Mouse (Mus musculus): Measurements from ENCODE around the gene Abcc8. TPM values are rescaled to one million over a fixed set of nuclear protein-coding genes. Genes with fewer than 3 reads are reported as not detected.
"Not testable (repeated sequence)": the region's sequence is repeated elsewhere in the genome, so short reads cannot be mapped to it uniquely, and the experiment has no call there.

Gene Abcc8
- total RNA-seq (2015; ENCODE audit: low replicate concordance) (not detected in 2 replicates), total RNA-seq (2017; ENCODE audit: low replicate concordance) (not detected in 2 replicates)

DNA sequence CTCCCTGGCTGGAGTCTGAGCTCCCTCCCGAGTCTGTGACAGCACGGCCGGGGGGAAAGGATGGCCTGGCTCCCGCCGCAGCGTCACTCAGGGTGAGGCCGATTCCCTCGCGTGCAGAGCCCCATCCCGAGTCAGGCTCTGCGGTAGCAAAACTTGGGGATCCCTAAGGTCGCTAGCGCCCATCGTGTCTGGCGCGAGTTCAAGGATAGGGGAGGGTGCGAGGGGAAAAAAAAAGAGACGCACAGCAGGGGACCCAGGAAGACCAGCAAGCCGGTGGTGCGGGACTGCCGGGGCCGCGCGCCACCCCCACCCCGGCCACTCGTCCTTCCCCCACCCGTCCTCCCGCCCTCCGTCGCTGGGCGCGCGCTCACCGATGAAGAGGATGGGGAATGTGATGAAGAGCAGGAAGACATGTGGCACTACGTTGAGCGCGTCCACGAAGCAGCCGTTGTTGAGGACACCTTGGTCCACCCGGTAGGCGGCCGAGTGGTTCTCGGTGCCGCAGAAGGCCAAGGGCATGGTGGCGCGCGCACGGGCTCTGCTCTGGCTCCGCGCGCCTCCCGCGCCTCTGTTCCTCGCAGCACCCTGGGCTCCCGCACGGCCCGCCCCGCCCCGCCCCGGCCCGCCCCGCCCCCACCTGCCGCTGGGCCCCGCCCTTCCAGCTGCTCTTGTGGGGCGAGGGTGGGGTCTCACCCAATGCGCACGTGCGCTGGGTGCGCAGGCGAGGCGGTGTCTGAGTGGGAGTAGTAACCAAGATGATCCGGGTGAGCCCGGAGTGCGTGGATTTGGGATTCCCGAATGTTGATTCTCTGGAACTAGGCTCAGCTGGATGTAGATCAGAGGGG, at the start of gene Abcc8:
Gene Abcc8 (minus strand): TSS at position 603 of the 845 bp plus-strand sequence.
- no peak for ATAC-seq (replicated peaks; ENCODE audit: low FRiP score, poor library complexity, severe bottlenecking)

DNA sequence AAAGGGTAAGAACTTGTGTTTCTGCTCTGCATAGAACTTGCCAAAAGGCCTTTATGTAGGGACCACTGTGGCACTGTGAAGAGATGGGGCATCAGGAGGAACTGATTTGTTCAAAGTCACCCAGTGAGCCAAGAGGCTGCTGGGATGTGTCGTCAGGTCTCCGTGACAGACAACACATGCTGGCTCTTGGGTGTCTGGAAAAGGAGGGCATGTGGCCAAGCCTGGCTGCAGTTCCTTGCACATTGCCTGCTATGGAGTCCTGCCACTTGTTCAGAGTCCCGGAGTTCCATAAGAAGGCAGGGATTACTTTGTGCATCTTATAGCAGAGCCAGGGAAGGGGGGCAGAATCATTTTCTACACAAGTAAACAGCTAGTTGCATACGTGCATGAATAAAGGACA, 47.1 kb upstream of the Abcc8 start:
- ATAC-seq (replicated peaks; ENCODE audit: low FRiP score, poor library complexity, severe bottlenecking): no peak

DNA sequence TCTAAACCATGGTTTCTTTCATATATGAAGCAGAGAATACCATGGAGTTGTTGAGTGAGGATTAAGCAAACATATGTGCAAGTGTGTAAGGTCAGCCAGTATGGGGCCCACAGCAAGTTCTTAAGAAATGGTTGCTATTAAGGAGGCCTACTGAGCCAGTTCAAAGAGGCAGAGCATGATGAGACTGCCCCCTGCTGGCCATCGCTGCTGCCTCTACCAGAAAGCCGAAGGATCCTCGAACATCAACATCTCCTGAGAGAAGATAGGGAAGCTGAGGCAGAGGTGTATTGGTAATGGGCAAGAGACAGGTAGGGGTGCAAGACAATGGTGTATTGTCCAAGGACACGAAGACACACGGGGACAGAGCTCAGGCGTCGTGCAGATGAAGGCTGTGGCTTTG, 46.4 kb upstream of the Abcc8 start:
- ATAC-seq (replicated peaks; ENCODE audit: low FRiP score, poor library complexity, severe bottlenecking): no peak

DNA sequence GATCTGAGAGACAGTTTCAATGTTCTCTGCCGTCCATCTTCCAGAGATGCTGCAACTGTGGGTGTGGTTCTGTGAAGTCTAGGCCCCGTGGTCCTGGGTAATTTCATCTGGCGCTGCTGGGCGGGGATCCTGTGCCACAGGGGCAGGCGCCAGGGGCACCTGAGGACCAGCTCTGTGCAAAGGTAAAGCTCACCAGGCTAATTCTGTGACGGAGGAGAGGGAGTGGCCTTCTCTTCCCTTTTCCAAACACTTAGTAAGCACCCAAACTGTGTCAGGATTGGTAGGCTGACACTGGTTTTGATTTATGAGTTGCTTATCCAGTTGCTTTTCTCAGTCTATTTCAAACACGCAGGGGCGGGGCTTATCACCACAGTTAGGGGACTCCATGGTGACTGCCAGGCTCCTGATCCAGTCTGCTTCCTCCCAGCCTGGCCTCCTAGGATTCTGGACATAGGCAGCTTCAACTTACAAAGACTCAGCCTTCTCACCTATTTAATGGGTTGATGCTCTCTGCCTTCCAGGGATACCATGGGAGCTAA, 40.8 kb upstream of the Abcc8 start:
- no peak for ATAC-seq (replicated peaks; ENCODE audit: low FRiP score, poor library complexity, severe bottlenecking)

DNA sequence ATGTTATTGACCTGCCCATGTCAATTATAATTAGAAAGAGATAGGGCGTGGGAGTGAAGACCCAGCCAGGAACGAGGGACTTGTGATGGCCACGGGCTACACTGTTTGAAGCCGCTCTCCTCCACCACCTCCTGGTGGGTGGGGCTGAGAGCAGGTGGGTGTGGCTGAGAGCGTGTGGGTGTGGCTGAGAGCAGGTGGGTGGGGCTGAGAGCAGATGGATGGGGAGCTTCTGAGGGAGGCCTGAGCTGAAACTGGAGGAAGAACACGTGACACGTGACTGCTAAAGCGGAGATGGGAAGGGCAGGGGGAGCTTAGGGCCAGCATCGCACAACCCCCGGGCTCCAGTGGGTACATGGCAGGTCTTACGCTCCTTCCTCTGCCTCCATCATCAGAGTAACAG, 38.6 kb upstream of the Abcc8 start:
- peak; percentile 69 for ATAC-seq (replicated peaks; ENCODE audit: low FRiP score, poor library complexity, severe bottlenecking)

DNA sequence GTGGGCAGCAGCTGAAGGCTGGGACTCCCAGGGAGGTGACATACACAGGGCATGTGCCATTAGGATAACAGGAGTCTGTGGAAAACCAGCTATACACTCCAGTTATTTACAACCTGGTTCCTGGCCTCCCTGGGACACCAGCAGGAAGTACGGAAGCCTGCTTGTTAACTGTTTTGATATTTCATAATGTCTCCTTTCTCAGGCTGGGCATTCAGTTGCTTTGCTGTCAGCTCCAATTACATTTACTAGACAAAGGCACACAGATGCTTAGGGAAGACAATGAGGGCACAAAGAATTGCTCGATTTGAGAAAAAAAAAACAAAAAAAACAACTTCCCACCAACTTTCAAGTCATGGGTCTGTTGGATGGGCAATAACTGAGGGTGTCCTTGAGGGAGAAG, 36.6 kb upstream of the Abcc8 start:
- ATAC-seq (replicated peaks; ENCODE audit: low FRiP score, poor library complexity, severe bottlenecking): no peak

DNA sequence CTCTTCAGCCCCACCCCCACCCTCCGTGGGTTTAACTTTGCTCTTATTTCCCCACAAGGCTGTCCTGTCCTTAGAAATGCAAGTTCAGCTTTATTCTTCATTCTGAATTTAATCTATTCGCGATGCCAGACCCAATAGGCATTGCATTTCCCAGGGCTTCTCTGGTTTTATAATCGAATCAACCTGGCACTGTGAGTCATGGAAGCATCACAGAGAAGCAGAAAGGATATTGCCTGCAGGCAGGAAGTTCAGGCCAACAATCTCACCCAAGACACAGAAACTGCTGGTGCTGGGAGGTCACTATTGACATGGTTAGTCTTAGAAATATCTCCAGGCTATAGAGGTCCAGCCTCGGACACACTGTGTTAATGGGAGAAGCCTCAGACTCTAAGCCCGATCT, 30.4 kb upstream of the Abcc8 start:
- ATAC-seq (replicated peaks; ENCODE audit: low FRiP score, poor library complexity, severe bottlenecking): no peak

DNA sequence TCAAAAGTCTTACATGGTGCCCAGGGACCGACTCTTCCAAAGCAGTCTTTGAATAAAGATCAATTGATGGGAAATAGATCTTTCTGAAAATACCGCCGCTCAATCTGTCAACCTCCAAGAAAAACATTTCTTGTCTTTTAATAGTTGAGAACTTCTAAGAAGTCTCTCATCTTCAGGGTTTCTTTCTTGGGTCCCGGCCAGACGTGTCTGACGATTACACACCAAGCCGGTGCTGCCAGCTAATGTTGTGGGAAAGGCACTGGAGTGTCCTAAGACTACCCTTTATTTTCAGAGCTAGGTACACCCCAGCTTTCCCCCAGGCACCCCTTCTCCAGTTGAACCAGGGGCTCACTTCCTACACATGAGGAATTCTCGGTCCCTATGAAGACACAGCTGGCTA, 28.3 kb upstream of the Abcc8 start:
- ATAC-seq (replicated peaks; ENCODE audit: low FRiP score, poor library complexity, severe bottlenecking): no peak

DNA sequence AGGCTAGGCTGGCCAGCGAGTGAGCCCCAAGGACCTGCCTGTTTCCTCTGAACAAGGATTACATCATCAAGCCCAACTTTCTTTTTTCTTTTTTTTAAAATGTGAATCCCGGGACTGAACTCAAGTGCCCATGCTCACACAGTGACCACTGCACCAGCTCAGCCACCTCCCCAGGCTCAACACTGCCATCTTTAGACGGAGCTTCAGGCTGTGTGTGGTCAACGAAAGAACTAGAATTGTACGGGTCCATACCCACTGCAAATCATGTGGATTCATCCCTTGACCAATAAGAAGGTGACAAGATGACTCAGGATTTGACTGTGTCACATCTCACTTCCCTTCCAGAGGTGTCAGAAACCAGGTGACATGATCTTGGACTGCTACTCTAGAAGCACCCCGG, 24.9 kb upstream of the Abcc8 start:
- ATAC-seq (replicated peaks; ENCODE audit: low FRiP score, poor library complexity, severe bottlenecking): no peak

DNA sequence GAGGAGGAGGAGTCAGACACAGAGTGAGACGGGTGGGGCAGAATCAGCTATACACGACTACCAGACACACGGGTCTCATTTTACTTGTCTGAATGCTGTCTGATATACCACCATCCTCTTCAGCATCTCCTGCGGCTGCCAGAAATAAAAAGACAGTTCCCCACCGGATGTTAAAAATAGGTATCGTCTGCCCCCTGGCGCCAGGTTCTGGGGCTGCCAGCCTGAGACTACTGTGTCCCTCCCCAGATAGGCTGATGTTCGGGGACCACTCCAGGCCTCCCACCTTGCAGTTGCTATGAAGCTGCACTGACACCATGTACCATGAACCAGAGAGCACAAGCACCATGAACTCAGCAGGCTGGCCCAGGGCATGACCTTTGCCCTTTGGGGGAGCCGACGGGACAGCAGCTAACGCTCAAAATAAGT, 24.2 kb upstream of the Abcc8 start:
- ATAC-seq (replicated peaks; ENCODE audit: low FRiP score, poor library complexity, severe bottlenecking): no peak

DNA sequence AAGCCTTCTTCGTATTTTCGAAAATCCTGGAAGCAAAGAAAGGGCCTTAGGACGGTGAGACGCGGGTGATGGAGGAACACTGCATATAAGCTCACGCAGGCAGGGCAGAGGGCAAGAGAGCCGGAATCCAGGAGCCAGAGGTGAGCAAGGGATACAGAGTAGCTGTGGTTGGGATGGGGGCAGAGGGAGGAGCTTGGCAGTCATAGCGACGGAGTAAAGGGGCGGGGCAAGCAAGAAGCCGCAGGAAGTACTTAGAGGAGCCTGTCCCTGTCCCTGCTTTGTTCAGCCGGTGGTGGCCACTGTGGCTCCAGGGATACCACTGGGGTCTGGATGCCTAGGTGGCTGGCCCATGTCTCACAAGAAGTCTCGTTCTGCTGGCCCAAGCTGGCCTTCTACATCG, 21.8 kb upstream of the Abcc8 start:
- ATAC-seq (replicated peaks; ENCODE audit: low FRiP score, poor library complexity, severe bottlenecking): no peak

DNA sequence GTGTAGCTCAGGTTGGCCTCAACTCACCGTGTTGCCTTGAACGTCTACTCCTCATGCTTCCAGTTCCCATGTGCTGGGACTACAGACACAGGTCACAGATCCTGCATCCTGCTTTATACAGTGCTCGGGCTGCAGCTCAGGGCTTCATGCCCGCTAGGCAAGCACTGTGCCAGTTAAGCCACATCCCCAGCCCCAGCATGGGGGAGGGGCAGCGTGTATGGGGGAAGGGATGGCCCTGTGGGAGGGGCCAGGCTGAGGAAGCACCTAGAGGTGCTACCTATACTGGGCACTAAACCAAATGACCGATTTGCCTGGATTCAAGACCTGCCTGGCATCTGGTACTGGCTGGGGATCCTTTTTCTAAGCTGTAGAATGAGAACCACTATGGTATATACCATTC, 20.2 kb upstream of the Abcc8 start:
- ATAC-seq (replicated peaks; ENCODE audit: low FRiP score, poor library complexity, severe bottlenecking): no peak

DNA sequence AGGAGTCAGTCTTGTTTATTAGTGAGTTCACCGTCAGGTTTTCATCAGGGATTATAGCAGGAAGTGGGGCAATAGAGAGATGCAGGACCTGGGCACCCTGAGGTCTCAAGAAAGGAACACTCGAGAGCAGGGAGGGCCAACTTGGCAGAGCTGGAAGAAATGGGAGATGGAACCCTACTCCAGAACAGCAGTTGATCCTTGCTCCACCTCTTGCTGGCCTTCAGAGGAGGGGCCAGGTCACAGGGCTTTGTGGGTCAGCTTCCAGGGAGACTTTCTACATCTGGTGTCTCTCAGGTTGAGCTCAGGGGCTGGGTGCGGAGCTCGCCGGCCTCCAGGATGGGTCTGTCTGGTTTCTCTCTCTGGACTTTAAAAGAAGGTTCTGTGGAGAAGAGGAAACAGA, 15.5 kb upstream of the Abcc8 start:
- ATAC-seq (replicated peaks; ENCODE audit: low FRiP score, poor library complexity, severe bottlenecking): no peak

DNA sequence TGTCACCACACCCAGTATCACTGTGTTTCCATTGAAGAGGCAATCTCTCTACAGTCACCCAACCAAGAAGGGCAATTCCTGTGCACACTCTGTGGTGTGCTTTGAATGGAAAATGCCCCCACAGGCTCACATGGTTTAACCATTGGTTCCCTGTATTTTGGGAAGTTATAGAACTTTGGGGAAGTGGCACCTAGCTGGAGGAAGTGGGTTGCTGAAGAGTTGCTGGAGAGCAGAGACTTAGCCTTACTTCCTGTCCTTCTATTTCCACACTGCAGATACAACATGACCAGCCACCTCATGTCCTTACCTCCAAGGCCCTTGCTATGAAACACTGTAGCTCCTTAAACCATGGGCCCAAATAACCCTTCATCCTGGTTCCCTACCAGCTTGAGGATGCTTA, 4.4 kb upstream of the Abcc8 start:
- ATAC-seq (replicated peaks; ENCODE audit: low FRiP score, poor library complexity, severe bottlenecking): no peak

DNA sequence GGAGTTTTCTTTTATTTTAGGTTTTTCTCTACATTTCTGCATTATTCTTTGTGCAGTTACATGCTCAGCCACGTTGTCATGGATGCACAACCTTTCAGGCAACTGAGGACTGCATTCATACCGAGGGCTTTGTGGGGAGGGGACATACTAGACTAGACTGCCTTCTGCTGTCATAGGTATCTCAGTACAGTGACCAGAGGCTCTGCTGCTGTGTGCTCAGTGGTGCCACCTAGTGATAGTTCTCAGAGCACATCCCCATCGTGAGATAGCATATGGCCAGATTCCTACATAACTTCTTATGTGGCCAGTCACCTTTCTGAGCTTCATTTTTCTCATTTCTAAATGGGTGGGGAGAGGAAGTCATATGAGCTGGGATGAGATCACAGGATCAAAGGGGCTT, 1.8 kb upstream of the Abcc8 start:
- ATAC-seq (replicated peaks; ENCODE audit: low FRiP score, poor library complexity, severe bottlenecking): 0 out of 2 replicates have a peak, but pooled peaks have one; percentile 65

DNA sequence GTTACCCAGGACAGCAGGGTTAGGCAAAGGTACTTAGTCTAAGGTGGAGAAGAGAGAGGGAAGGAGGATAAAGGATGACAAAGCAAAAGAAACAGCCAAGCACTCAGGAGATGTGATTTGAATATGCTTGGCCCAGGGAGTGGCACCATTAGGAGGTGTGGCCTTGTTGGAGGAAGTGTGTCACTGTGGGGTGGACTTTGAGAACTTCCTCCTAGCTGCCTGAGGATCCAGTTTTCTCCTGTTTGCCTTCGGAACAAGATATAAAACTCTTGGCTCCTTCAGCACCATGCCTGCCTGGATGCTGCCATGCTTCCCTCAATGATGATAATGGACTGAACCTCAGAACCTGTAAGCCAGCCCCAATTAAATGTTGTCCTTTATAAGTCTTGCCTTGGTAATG, 10.9 kb downstream of the Abcc8 start:
- ATAC-seq (replicated peaks; ENCODE audit: low FRiP score, poor library complexity, severe bottlenecking): not testable (repeated sequence)

DNA sequence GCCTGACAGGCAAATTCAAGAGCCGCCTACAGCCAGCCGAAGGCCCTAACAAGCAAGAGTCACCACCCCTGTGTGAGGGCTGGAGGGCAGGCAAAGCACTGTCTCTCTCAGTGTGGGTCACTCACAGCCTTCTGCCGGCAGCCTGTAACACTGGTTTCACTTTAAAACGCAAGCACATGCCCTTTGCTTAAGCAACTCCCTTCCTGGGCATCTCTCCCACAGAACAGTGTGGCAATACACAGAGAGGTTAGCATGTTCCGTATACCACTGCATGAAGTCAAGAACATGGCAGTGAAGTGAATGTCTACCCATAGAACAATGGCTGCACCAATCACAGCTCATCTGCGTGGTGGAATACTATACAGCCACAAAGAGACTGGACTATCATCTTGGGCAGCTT, 11.4 kb downstream of the Abcc8 start:
- no peak for ATAC-seq (replicated peaks; ENCODE audit: low FRiP score, poor library complexity, severe bottlenecking)

DNA sequence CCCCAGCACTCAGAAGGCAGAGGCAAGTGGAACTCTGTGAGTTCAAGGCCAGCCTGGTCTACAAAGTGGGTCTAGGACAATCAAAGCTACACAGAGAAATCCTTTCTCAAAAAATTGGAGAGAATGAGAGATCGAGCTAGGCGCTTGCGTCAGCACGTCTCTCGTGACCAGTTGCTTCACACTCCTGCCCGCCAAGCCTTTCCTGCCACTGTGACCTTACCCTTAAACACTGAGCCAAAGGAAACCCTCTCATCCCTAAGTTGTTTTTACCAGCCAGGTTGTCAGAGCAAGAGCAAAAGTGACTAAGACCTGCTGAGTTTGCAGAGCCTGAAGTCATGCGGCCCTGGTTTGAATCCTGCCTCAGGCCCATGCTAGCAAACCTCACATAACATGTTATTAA, 11.9 kb downstream of the Abcc8 start:
- ATAC-seq (replicated peaks; ENCODE audit: low FRiP score, poor library complexity, severe bottlenecking): no peak

DNA sequence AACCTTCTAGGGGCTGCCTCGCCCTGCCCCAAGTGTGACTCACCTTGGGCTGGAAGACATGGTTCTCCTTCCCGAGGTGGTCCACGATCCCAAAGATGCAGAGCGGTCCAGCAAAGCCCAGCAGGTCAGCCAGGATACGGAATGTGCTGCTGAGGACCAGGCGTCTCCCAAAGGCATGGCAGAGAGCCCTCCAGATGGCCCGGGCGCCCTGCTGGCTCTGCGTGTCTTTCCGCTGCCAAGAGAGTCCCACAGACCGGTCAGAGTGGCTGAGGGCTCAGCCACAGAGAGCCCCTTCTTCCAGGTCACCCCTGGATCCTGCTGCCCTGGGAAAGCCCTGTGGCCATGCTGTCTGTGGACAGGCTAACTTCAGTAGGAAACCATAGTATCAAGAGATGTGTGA, 14.0 kb downstream of the Abcc8 start:
- ATAC-seq (replicated peaks; ENCODE audit: low FRiP score, poor library complexity, severe bottlenecking): no peak

DNA sequence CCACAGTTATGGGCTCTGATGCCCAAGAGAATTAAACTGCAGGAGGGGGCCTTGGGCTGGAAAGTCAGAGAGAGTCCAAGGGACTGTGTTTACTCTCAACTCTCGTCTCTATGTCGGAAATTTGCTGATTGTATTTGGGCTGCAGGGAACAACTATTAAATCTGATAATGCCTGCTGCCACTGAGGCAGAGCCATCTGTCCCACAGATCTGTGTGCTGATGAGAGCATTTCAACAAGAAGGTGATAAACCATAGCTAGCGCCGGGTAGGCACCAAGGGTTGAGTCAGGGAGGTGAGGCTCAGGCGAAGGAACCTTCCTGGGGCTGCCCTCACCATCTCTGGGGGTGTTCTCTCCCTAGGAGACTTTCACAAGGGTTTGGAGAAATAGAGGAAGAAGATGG, 17.1 kb downstream of the Abcc8 start:
- ATAC-seq (replicated peaks; ENCODE audit: low FRiP score, poor library complexity, severe bottlenecking): no peak

DNA sequence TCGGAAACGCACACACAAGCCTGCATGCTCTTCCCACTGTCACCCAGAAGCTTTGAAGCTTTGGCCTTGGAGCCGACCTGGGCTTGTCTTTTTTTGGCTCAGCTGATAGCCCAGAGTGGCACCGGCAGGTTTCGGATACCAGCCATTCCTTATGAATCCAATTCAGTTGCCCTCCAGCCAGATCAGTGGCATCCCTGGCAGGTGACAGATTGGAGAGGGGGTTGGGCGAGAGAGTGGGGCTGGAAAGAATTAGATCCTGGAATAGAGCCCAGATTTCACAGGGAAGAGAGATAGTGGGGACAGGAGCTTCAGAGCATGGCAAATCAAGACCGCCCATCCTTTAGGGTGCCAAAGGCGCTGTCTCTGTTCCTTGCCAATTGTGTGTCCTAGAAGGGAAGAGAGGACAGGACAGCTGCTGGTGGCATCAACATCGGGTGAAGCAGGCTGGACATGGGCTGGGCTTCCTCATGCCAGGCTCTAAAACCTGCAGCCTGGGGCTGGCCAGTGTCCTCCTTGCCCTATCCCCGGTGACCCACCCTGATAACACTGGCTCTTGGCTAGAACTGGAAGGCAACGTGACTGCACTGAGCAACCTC, 17.6 kb downstream of the Abcc8 start:
- no peak for ATAC-seq (replicated peaks; ENCODE audit: low FRiP score, poor library complexity, severe bottlenecking)
